Mouse (Mus musculus) cerebellum, adult (tissue): ENCODE data around the gene Retsat.
A peak's percentile ranks its signal among the peaks of the same experiment; 100 is the strongest.

Experiments used
- ATAC-seq: cut with Nextera tagmentation; 2 replicates; pipeline ENCODE4 v1.9.2; 2017; ENCODE audit warnings: mild to moderate bottlenecking, moderate library complexity, mixed read lengths; ENCODE audit not compliant: insufficient number of reproducible peaks, low FRiP score, low TSS enrichment

Retsat gene

GRCm38 (mm10) chr6:72586701-72587100 is 11.6 kb upstream of the Retsat start:
- ATAC-seq: no peak

- no peak for ATAC-seq
These were observed 10.0 kb upstream of the Retsat start for GRCm38 (mm10) chr6:72588307-72588706.

GRCm38 (mm10) chr6:72590111-72590510 is 8.2 kb upstream of the Retsat start:
- ATAC-seq: no peak

- no peak for ATAC-seq
These were observed 5.1 kb upstream of the Retsat start for GRCm38 (mm10) chr6:72593011-72593803.

GRCm38 (mm10) chr6:72593914-72594313 is 4.4 kb upstream of the Retsat start:
- ATAC-seq: no peak

- 0 out of 2 replicates have a peak, but pooled peaks have one; percentile 1 for ATAC-seq
These were observed 996 bp upstream of the Retsat start for GRCm38 (mm10) chr6:72597083-72597874.

GRCm38 (mm10) chr6:72598791-72599557 is 699 bp downstream of the Retsat start:
- 0 out of 2 replicates have a peak, but pooled peaks have one; percentile 0 for ATAC-seq

- no peak for ATAC-seq
These were observed 1.9 kb downstream of the Retsat start for GRCm38 (mm10) chr6:72600216-72600615.

GRCm38 (mm10) chr6:72600771-72601170 is 2.5 kb downstream of the Retsat start:
- no peak for ATAC-seq

- ATAC-seq: no peak; the same call in 1 of the 2 replicates
These were observed 3.5 kb downstream of the Retsat start for GRCm38 (mm10) chr6:72601732-72602131.

GRCm38 (mm10) chr6:72604066-72604465 is 5.8 kb downstream of the Retsat start:
- no peak for ATAC-seq

- no peak for ATAC-seq
These were observed 8.8 kb downstream of the Retsat start for GRCm38 (mm10) chr6:72607060-72607459.

- ATAC-seq: no peak
These were observed 9.4 kb downstream of the Retsat start for GRCm38 (mm10) chr6:72607676-72608075.

- ATAC-seq: no peak
These were observed 10.4 kb downstream of the Retsat start for GRCm38 (mm10) chr6:72608662-72609184.

GRCm38 (mm10) chr6:72610261-72610660 is 12.0 kb downstream of the Retsat start:
- no peak for ATAC-seq

- no peak for ATAC-seq
These were observed 16.9 kb downstream of the Retsat start for GRCm38 (mm10) chr6:72615151-72615550.

- ATAC-seq: 0 out of 2 replicates have a peak, but pooled peaks have one; percentile 3
These were observed 17.5 kb downstream of the Retsat start for GRCm38 (mm10) chr6:72615561-72616375.

- peak; percentile 97 for ATAC-seq
These were observed 18.5 kb downstream of the Retsat start, which contains the start of gene Tgoln1 for GRCm38 (mm10) chr6:72616643-72617288. TSS of gene Tgoln1 (minus strand) at chr6:72617000.
